Mouse (Mus musculus): ENCODE results near the gene Vwa5a. TPM values are rescaled to one million over a fixed set of nuclear protein-coding genes. Genes with fewer than 3 reads are reported as not detected.

The Vwa5a gene
- polyA plus RNA-seq, 1 experiment from 2014 or later = 33.5 TPM

GRCm38 (mm10) chr9:38751999-38752398 is 33.9 kb downstream of the Vwa5a start, which contains the start of gene Olfr920:
Gene Olfr920, plus strand, starts transcription at chr9:38752299.
- Histone ChIP-seq H3K4me1 (ENCODE audit: control insufficient read depth, insufficient read depth, low read length) (no peaks in the 10 kb centered on the region), H3K27me3 (replicated peaks; ENCODE audit: control insufficient read depth, insufficient read depth, low read length) (no peaks in the 10 kb centered on the region), H3K36me3 (ENCODE audit: control insufficient read depth, insufficient read depth, low read length) (no peaks in the 10 kb centered on the region), H3K9ac (ENCODE audit: low read depth, low read length) (no peak within 1 kb of the TSS), H3K4me3 (ENCODE audit: low read depth, low read length) (no peak within 1 kb of the TSS), H3K4me2 (ENCODE audit: low read depth, low read length) (no peak within 1 kb of the TSS), H3K9me3 (ENCODE audit: control insufficient read depth, low read length) (no peaks in the 10 kb centered on the region), H3K27ac (replicated peaks; ENCODE audit: low read depth, low read length) (no peak within 1 kb of the TSS)
- DNase-seq (ENCODE audit: low spot score) = no peak
- ATAC-seq (ENCODE audit: low read depth) = no peak
- 81% methylated on average over 1 of the region's 1 CpGs for WGBS

- Histone ChIP-seq H3K27ac (replicated peaks; ENCODE audit: low read depth, low read length) (no peak within 1 kb of the TSS), H3K4me3 (ENCODE audit: low read depth, low read length) (no peak within 1 kb of the TSS), H3K27me3 (replicated peaks; ENCODE audit: control insufficient read depth, insufficient read depth, low read length) (no peaks in the 10 kb centered on the region), H3K9ac (ENCODE audit: low read depth, low read length) (no peak within 1 kb of the TSS), H3K9me3 (ENCODE audit: control insufficient read depth, low read length) (no peaks in the 10 kb centered on the region), H3K4me2 (ENCODE audit: low read depth, low read length) (no peak within 1 kb of the TSS), H3K4me1 (ENCODE audit: control insufficient read depth, insufficient read depth, low read length) (no peaks in the 10 kb centered on the region), H3K36me3 (ENCODE audit: control insufficient read depth, insufficient read depth, low read length) (no peaks in the 10 kb centered on the region)
- DNase-seq (ENCODE audit: low spot score) (no peak), ATAC-seq (ENCODE audit: low read depth) (no peak)
Measured at GRCm38 (mm10) chr9:38772768-38773167, 54.7 kb downstream of the Vwa5a start, which contains the start of gene Olfr921. Gene Olfr921, plus strand, starts transcription at chr9:38773068.

GRCm38 (mm10) chr9:38792689-38793088 is 74.6 kb downstream of the Vwa5a start:
- no peak overlapping the region for H3K27ac ChIP-seq (replicated peaks; ENCODE audit: low read depth, low read length)
- no peak overlapping the region for H3K4me3 ChIP-seq (ENCODE audit: low read depth, low read length)
- ATAC-seq (ENCODE audit: low read depth) = no peak
- DNase-seq (ENCODE audit: low spot score) = no peak
- no peak overlapping the region for H3K4me2 ChIP-seq (ENCODE audit: low read depth, low read length)
- no peaks in the 10 kb centered on the region for H3K27me3 ChIP-seq (replicated peaks; ENCODE audit: control insufficient read depth, insufficient read depth, low read length)
- no peaks in the 10 kb centered on the region for H3K9me3 ChIP-seq (ENCODE audit: control insufficient read depth, low read length)
- 85% methylated on average over 2 of the region's 2 CpGs for WGBS
- no peaks in the 10 kb centered on the region for H3K4me1 ChIP-seq (ENCODE audit: control insufficient read depth, insufficient read depth, low read length)
- no peak overlapping the region for H3K9ac ChIP-seq (ENCODE audit: low read depth, low read length)
- no peaks in the 10 kb centered on the region for H3K36me3 ChIP-seq (ENCODE audit: control insufficient read depth, insufficient read depth, low read length)

Other genes starting within 250 kb of the Vwa5a start
- 0.13 TPM in 1 of 2 replicates, not detected in the other for gene Olfr905, start 247.2 kb upstream of the Vwa5a start, polyA plus RNA-seq (2014; fragmentation: Nextera tagmentation; extraction: Ambion mirVana)
- gene Olfr906, start 231.2 kb upstream of the Vwa5a start, polyA plus RNA-seq (2014; fragmentation: Nextera tagmentation; extraction: Ambion mirVana) = not detected in 2 replicates
- gene Olfr907, start 222.5 kb upstream of the Vwa5a start, polyA plus RNA-seq (2014; fragmentation: Nextera tagmentation; extraction: Ambion mirVana) = not detected in 2 replicates
- not detected in 2 replicates for gene Olfr911-ps1, start 196.7 kb upstream of the Vwa5a start, polyA plus RNA-seq (2014; fragmentation: Nextera tagmentation; extraction: Ambion mirVana)
- gene Olfr910, start 180.4 kb upstream of the Vwa5a start, polyA plus RNA-seq (2014; fragmentation: Nextera tagmentation; extraction: Ambion mirVana) = 0.08 TPM in 1 of 2 replicates, not detected in the other
- 0.04 TPM in 1 of 2 replicates, not detected in the other for gene Olfr912, start 138.1 kb upstream of the Vwa5a start, polyA plus RNA-seq (2014; fragmentation: Nextera tagmentation; extraction: Ambion mirVana)
- not detected in 2 replicates for gene Olfr913, start 125.5 kb upstream of the Vwa5a start, polyA plus RNA-seq (2014; fragmentation: Nextera tagmentation; extraction: Ambion mirVana)
- not detected in 2 replicates for gene Olfr914, start 113.2 kb upstream of the Vwa5a start, polyA plus RNA-seq (2014; fragmentation: Nextera tagmentation; extraction: Ambion mirVana)
- gene Olfr916, start 58.4 kb upstream of the Vwa5a start, polyA plus RNA-seq (2014; fragmentation: Nextera tagmentation; extraction: Ambion mirVana) = not detected in 2 replicates
- gene Olfr917, start 52.4 kb upstream of the Vwa5a start, polyA plus RNA-seq (2014; fragmentation: Nextera tagmentation; extraction: Ambion mirVana) = not detected in 2 replicates
- gene Olfr918, start 43.7 kb upstream of the Vwa5a start, polyA plus RNA-seq (2014; fragmentation: Nextera tagmentation; extraction: Ambion mirVana) = not detected in 2 replicates
- not detected in 2 replicates for gene Olfr919, start 14.6 kb upstream of the Vwa5a start, polyA plus RNA-seq (2014; fragmentation: Nextera tagmentation; extraction: Ambion mirVana)
- gene Olfr920, start 34.0 kb downstream of the Vwa5a start, polyA plus RNA-seq (2014; fragmentation: Nextera tagmentation; extraction: Ambion mirVana) = 0.04 TPM in 1 of 2 replicates, not detected in the other
- not detected in 2 replicates for gene Olfr921, start 54.8 kb downstream of the Vwa5a start, polyA plus RNA-seq (2014; fragmentation: Nextera tagmentation; extraction: Ambion mirVana)
- gene Olfr922, start 96.3 kb downstream of the Vwa5a start, polyA plus RNA-seq (2014; fragmentation: Nextera tagmentation; extraction: Ambion mirVana) = not detected in 2 replicates
- 0.13 and 0.29 TPM in 2 replicates for gene Olfr923, start 108.3 kb downstream of the Vwa5a start, polyA plus RNA-seq (2014; fragmentation: Nextera tagmentation; extraction: Ambion mirVana)
- not detected in 2 replicates for gene Olfr924, start 126.2 kb downstream of the Vwa5a start, polyA plus RNA-seq (2014; fragmentation: Nextera tagmentation; extraction: Ambion mirVana)
- not detected in 2 replicates for gene Olfr26, start 136.8 kb downstream of the Vwa5a start, polyA plus RNA-seq (2014; fragmentation: Nextera tagmentation; extraction: Ambion mirVana)
- gene Olfr926, start 158.9 kb downstream of the Vwa5a start, polyA plus RNA-seq (2014; fragmentation: Nextera tagmentation; extraction: Ambion mirVana) = not detected in 2 replicates
- gene Olfr930, start 211.5 kb downstream of the Vwa5a start, polyA plus RNA-seq (2014; fragmentation: Nextera tagmentation; extraction: Ambion mirVana) = 0.13 TPM in 1 of 2 replicates, not detected in the other